Mouse (Mus musculus) hindbrain, postnatal 0 days (tissue): ENCODE measurements at regions not wholly inside any gene's neighbourhood (a gene's known extent, or its start where the extent isn't known, plus 50 kb on each side); places are given as distances from the start of the nearest gene placed in this dataset.
A peak's percentile ranks its signal among the peaks of the same experiment; 100 is the strongest.
"Not testable (repeated sequence)": the region's sequence is repeated elsewhere in the genome, so short reads cannot be mapped to it uniquely, and the experiment has no call there.

Experiments
- ATAC-seq: fragments of 200-750 bp; cut with Nextera tagmentation; 2 replicates; pipeline ENCODE4 v1.8.0; 2017; ENCODE audit warnings: mild to moderate bottlenecking, moderate TSS enrichment, moderate library complexity
- DNase-seq: peaks from one replicate; pipeline ENCODE4 v3.0.0-alpha.2; 2015; ENCODE audit warnings: low spot score
- H3K27ac ChIP-seq: fragments of 300-500 bp; sonication (generic); 2 replicates; pipeline ENCODE4 v1.5.1; 2014; ENCODE audit warnings: mild to moderate bottlenecking
- H3K27me3 ChIP-seq: fragments of 300-500 bp; sonication (generic); 2 replicates; pipeline ENCODE4 v1.6.1; 2014; ENCODE audit warnings: low read length, mixed read lengths; ENCODE audit not compliant: insufficient read depth
- H3K36me3 ChIP-seq: fragments of 300-500 bp; sonication (generic); 2 replicates; pipeline ENCODE4 v1.6.1; 2014; ENCODE audit warnings: low read length, mixed read lengths; ENCODE audit not compliant: insufficient read depth
- H3K4me1 ChIP-seq: fragments of 300-500 bp; sonication (generic); 2 replicates; pipeline ENCODE4 v1.6.1; 2014; ENCODE audit warnings: antibody characterized with exemption, low read length, mixed read lengths; ENCODE audit not compliant: insufficient read depth
- H3K4me2 ChIP-seq: fragments of 300-500 bp; sonication (generic); 2 replicates; pipeline ENCODE4 v1.6.1; 2014; ENCODE audit warnings: low read depth, mild to moderate bottlenecking, low read length, moderate library complexity, mixed read lengths
- H3K4me3 ChIP-seq: fragments of 300-500 bp; sonication (generic); 2 replicates; pipeline ENCODE4 v1.5.1; 2014; ENCODE audit warnings: low read length
- H3K9ac ChIP-seq: fragments of 300-500 bp; sonication (generic); replicated peaks from 2 replicates; pipeline ENCODE4 v1.6.1; 2014; ENCODE audit warnings: mild to moderate bottlenecking, low read length, moderate library complexity, mixed read lengths
- H3K9me3 ChIP-seq: fragments of 300-500 bp; sonication (generic); 2 replicates; pipeline ENCODE4 v1.6.1; 2016; ENCODE audit warnings: low read length, mixed read lengths
- CTCF ChIP-seq: IDR thresholded peaks from 2 replicates; pipeline ENCODE4 v1.5.1; 2016; ENCODE audit warnings: antibody characterized with exemption, control low read depth, low read depth
- WGBS: fragments of 180-500 bp; shearing (Covaris S2); extraction: QIAGEN DNeasy Blood & Tissue Kit; methylation state at CpG from one replicate; pipeline ENCODE4 v1.1.7; 2014; 5-methylcytosine and 5-hydroxymethylcytosine counted together

DNA sequence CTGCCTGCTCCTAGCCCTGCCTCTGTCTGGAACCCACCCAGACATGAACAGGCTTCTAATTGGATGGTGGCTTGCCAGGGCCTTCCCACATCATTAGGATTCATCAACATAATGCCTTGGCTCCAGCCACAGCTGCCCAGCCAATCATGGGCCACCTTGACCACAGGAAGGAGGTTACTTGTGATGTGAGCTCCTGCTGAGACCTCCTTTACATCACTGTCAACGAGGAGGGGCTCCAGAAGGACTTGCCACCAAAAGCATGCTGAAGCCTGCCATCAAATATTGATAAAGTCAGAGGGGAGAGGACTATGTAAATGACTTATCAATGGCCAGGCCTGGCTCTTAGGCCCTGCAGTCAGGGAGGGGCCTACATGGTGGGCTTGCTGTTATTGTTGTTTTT is 175.6 kb downstream of the Map1s start:
- 4% methylated on average over 1 of the region's 1 CpGs for WGBS
- peak; percentile 56 for DNase-seq

DNA sequence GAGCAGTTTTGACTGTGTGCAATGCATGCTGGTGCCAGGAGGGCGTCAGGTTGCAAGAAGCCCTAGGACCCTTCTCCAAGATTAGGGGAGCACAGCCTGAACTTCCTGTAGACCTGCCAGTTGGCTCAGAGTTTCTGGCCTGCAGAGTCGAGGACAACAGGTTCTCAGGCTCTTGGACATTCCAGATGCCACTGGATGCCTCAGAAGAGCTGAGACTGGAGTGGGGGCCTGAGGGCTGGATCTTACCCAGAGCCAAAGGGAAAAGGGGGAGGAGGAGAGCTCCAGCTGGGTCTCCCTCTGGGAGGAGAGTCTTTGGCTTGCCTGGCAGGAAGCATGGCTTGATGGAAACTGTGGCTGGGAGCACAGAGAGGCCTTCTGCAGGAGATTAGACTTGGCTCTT is 145.4 kb upstream of the Myo9b start:
- not testable (repeated sequence) for H3K27ac ChIP-seq, H3K4me1 ChIP-seq, ATAC-seq, H3K36me3 ChIP-seq, H3K4me2 ChIP-seq, H3K9ac ChIP-seq, H3K27me3 ChIP-seq, H3K9me3 ChIP-seq, DNase-seq, H3K4me3 ChIP-seq
- 43% methylated on average over 2 of the region's 2 CpGs for WGBS

More for the DNA sequence above, 175.6 kb downstream of the Map1s start:
- not testable (repeated sequence) for ATAC-seq, H3K9me3 ChIP-seq, H3K4me2 ChIP-seq, H3K27me3 ChIP-seq, H3K4me1 ChIP-seq, H3K9ac ChIP-seq, H3K4me3 ChIP-seq, H3K36me3 ChIP-seq, H3K27ac ChIP-seq

DNA sequence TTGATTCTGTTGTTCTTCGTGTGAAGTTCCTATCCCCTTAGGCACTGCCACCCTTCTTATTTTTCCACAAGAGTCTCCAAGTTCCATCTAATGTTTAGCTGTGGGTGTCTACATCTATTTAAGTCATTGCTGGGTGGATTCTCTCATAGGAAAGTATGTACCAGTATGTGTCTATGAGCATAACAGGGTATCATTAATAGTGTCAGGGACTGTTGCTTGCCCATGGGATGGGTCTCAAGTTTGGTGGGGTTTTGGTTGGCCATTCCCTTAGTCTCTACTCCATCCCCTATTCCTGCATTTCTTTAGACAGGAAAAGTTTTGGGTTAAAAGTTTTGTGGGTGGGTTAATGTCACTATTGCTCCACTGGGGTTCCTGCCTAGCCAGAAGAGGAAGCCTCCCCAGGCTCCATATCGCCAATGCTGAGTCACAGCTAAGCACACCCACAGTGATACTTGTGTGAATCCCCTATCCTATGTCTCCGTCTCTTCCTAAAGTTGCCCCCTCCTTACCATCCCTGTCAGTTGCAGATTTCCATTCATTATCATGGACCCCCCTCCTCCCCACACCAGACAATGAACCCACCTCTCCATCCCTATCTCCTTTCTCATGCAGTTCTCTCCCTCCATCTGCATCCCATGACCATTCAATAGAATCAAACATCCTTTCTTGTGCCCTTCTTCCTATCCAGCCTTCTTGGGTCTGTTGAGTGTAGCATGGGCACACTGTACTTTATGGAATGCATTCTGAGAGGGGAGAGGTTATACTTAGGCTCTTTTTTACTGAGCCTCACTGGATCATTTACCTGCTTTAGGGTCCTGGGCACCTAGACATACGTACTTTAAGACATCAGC is 141.9 kb upstream of the Myo9b start:
- Histone ChIP-seq H3K4me2 (no peak overlapping the region), H3K27me3 (no peaks in the 10 kb centered on the region), H3K9me3 (no peaks in the 10 kb centered on the region), H3K36me3 (no peaks in the 10 kb centered on the region), H3K9ac (no peak overlapping the region), H3K27ac (no peak overlapping the region), H3K4me3 (no peak overlapping the region), H3K4me1 (no peaks in the 10 kb centered on the region)
- TF ChIP-seq CTCF = no peak
- no peak for DNase-seq
- peak; percentile 66 for ATAC-seq
- WGBS = 67% methylated on average over 4 of the region's 4 CpGs

DNA sequence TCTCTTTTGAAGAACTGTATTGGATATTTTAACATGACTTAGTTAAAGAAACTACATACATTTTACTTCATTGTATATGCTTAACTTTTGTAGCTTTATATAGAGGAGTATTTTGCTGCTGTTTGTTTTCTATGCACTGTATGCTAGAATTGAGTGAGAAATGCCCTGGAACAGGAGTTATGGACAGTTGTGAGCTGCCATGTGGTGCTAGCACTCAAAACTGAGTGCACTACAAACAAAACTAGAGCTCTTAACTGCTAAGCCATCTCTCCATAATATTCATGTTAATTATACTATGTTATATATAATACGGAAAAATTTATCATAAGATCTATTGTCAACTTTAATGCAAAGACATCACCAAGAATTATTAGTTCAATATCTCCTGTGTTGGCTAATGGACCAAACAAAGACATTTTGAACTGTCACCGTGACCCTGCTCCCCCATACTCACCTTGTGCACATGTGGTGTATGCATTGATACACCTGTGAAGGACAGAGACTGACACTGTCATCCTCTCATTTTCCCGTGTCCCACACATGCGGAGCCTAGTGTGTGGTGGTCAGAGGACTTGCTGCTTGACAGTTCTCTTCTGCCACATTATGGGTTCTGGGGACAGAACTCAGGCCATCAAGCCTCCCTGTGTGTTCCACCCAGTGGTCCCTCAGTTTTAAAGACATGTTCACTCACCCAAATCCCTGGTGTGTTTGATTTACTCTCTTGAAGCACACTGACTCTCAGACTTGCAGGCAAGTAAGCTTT is 141.0 kb upstream of the Myo9b start:
- Histone ChIP-seq H3K4me2 (no peak overlapping the region), H3K4me3 (no peak overlapping the region), H3K4me1 (no peaks in the 10 kb centered on the region), H3K27me3 (no peaks in the 10 kb centered on the region), H3K27ac (no peak overlapping the region), H3K9ac (no peak overlapping the region), H3K9me3 (no peaks in the 10 kb centered on the region), H3K36me3 (no peaks in the 10 kb centered on the region)
- TF ChIP-seq CTCF = no peak
- 91% methylated on average over 4 of the region's 4 CpGs for WGBS
- peak; percentile 4 for DNase-seq
- peak; percentile 69; the same call in 1 of the 2 replicates for ATAC-seq

DNA sequence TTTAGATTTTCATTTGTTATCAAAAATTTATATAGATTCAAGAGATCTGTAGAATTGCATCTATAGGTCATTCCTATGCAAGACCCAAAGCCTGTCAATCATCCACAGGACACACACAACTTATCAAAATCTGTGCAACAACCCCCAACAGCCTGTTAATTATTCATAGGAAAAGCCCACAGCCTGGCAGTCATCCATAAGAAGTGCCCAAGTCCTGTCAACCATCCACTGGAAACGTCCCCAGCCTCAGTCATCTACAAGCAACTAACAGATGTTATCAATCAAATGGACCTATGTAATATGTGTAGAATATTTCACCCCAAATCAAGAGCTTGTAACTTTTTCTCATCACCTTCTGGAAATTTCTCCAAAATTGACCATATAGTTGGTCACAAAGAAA is 139.6 kb upstream of the Myo9b start:
- WGBS = 52% methylated on average over 1 of the region's 1 CpGs
- not testable (repeated sequence) for H3K27ac ChIP-seq, H3K9me3 ChIP-seq, H3K36me3 ChIP-seq, H3K4me3 ChIP-seq, H3K9ac ChIP-seq, H3K4me2 ChIP-seq, ATAC-seq, H3K27me3 ChIP-seq, H3K4me1 ChIP-seq
- DNase-seq = peak; percentile 14

DNA sequence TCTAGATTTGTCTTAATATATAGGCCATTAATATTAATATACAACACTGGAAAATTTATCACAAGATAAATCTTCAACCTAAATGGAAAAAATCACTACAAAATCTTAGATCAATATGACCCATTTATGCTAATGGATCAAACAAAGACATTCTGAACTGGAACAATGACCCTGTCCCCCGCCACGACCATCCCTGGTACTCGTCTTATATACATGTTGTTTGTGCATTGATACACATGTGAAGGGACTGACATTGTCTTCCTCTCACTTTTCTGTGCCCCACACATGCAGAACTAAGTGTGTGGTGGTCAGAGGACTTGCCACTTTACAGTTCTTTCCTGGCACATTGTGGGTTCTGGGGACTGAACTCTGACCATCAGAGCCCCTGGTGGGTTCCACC is 135.4 kb upstream of the Myo9b start:
- H3K4me3 ChIP-seq, H3K27me3 ChIP-seq, H3K27ac ChIP-seq, DNase-seq, H3K4me1 ChIP-seq, H3K36me3 ChIP-seq, H3K9me3 ChIP-seq, H3K9ac ChIP-seq, ATAC-seq, H3K4me2 ChIP-seq: not testable (repeated sequence)
- WGBS = no CpG with 5 or more reads among the region's 3 CpGs

DNA sequence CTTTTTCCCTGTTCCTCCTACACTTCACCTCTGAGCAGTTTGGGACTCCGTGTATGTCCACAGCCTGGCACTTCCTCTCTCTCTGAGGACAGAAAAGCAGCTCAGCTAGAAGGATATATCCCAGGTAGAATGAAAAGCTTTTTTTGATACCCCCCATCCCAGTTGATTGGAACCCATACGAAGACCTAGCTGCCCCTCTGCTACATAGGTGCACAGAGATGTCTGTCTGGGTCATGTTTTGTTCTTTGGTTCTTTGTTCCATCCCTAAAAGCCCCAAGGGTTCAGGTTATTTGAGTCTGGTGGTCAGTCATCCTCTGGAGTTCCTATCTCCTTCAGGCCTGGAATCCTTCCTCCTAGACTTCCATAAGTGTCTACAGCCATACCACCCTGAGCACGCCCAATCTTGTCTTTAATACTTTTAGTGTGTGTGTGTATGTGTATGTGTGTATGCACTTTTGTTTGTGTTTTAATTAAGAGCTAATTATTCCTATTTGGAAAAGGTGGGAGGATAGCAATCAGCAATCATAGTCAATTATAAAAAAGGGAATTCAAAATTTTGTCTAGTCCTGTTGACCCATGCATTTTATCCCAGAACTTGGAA is 130.0 kb upstream of the Myo9b start:
- H3K9ac ChIP-seq, H3K4me1 ChIP-seq, H3K36me3 ChIP-seq, H3K4me2 ChIP-seq, DNase-seq, H3K9me3 ChIP-seq, H3K4me3 ChIP-seq, H3K27ac ChIP-seq, H3K27me3 ChIP-seq: not testable (repeated sequence)
- 0 out of 2 replicates have a peak, but pooled peaks have one; percentile 38 for ATAC-seq
- 67% methylated on average over 3 of the region's 3 CpGs for WGBS

DNA sequence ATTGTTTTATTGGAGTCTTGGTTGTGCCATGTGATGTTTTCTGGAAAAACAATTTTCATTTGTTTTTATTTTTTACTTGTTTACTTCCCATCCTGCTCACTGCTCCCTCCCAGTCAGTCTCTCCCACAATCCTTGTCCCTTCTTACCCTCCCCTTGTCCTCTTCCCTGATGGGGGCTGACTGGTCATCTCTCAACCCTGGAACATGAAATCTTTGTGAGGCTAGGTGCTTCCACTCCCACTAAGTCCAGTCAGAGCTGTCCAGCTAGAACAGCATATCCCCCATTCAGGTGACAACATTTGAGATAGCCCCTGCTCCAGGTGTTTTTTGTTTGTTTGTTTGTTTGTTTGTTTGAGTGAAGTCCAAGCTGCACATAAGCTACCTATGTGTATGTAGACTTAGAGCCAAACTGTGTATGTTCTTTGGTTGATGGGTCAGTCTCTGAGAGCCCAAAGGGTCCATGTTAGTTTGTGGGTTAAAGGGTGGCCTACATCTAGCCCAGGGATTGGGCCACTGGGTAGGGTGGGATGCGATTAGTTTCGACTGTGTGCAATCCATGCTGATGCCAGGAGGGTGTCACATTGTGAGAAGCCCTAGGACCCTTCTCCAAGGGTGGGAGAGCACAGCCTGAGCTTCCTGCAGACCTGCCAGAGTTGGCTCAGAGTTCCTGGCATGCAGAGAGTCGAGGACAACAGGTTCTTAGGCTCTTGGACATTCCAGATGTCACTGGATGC is 100.9 kb upstream of the Myo9b start:
- WGBS = 80% methylated on average over 3 of the region's 3 CpGs
- H3K4me3 ChIP-seq, H3K4me1 ChIP-seq, DNase-seq, H3K27ac ChIP-seq, H3K9me3 ChIP-seq, H3K9ac ChIP-seq, H3K36me3 ChIP-seq, H3K27me3 ChIP-seq, H3K4me2 ChIP-seq: not testable (repeated sequence)
- peak; percentile 45; the same call in 1 of the 2 replicates for ATAC-seq

DNA sequence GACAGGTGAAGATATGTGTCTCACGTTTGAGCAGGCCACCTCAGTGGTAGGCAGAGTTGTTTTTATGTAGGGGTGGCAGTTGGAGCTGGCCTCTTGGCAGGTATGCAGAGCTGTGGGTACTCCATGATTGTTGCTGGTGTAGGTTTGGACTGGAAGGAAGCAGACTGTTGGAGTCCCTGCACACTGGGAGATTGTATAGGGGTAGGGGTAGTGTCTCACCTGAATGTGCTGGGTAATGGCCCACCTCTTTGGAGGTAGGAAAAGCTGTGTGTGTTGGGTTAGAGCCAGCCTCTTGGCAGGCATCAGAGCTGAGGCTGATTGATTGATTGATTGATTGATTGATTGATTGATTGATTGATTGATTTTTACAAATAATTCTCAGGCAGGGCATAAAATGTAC is 79.6 kb upstream of the Myo9b start:
- not testable (repeated sequence) for H3K27me3 ChIP-seq, H3K27ac ChIP-seq, ATAC-seq, H3K4me1 ChIP-seq, H3K9me3 ChIP-seq, H3K4me3 ChIP-seq, DNase-seq, H3K4me2 ChIP-seq, H3K9ac ChIP-seq, H3K36me3 ChIP-seq
- 63% methylated on average over 1 of the region's 1 CpGs for WGBS
